Mouse (Mus musculus): ENCODE data around the gene Cntn4. TPM values are rescaled to one million over a fixed set of nuclear protein-coding genes. Genes with fewer than 3 reads are reported as not detected.
A peak's percentile ranks its signal among the peaks of the same experiment; 100 is the strongest.

Gene Cntn4
- polyA plus RNA-seq, 1 experiment from 2014 or later = 4.4 TPM

DNA sequence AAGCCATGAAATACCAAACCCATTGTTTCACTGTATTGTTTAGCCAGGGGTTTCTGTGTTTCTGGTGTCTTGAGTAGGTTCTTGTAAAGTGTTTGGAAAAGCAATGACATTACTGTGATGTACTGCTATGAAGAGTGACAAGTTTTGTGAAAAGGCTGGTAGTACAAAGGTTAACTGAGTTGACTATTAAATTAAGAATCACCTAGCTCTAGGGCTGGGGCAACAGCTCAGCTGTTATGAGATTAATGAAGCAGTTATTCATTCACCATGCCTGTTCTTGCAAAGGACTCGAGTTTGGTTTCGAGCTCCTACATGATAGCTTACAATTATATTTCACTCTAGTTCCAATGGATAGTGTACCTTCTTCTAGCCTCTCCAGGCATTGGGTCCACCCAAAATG lies 371.4 kb downstream of the Cntn4 start:
- no peak overlapping the region for H3K4me3 ChIP-seq (ENCODE audit: low read length)
- H3K9me3 ChIP-seq (ENCODE audit: low read length) = no peaks in the 10 kb centered on the region
- no peaks in the 10 kb centered on the region for H3K4me1 ChIP-seq (ENCODE audit: insufficient read depth, low read length)
- ATAC-seq (ENCODE audit: low FRiP score, low TSS enrichment) = peak; percentile 74
- no peaks in the 10 kb centered on the region for H3K27me3 ChIP-seq (ENCODE audit: insufficient read depth, low read length)
- H3K9ac ChIP-seq (replicated peaks; ENCODE audit: low read length) = no peak overlapping the region
- WGBS = 60% methylated on average over 2 of the region's 2 CpGs
- H3K36me3 ChIP-seq (ENCODE audit: insufficient read depth, low read length) = no peaks in the 10 kb centered on the region
- H3K4me2 ChIP-seq (replicated peaks; ENCODE audit: low read depth, low read length) = no peak overlapping the region
- no peak overlapping the region for H3K27ac ChIP-seq (ENCODE audit: low read length)

- H3K4me3 ChIP-seq (ENCODE audit: low read length) = no peak overlapping the region
- no peak overlapping the region for H3K4me2 ChIP-seq (replicated peaks; ENCODE audit: low read depth, low read length)
- H3K9me3 ChIP-seq (ENCODE audit: low read length) = no peaks in the 10 kb centered on the region
- no peaks in the 10 kb centered on the region for H3K27me3 ChIP-seq (ENCODE audit: insufficient read depth, low read length)
- no peaks in the 10 kb centered on the region for H3K36me3 ChIP-seq (ENCODE audit: insufficient read depth, low read length)
- no peak overlapping the region for H3K27ac ChIP-seq (ENCODE audit: low read length)
- no peaks in the 10 kb centered on the region for H3K4me1 ChIP-seq (ENCODE audit: insufficient read depth, low read length)
- 51% methylated on average over 1 of the region's 1 CpGs for WGBS
- H3K9ac ChIP-seq (replicated peaks; ENCODE audit: low read length) = no peak overlapping the region
- no peak for ATAC-seq (ENCODE audit: low FRiP score, low TSS enrichment)
Measured at GRCm38 (mm10) chr6:106056123-106056522, 378.7 kb downstream of the Cntn4 start.

GRCm38 (mm10) chr6:106078071-106078603 lies 400.7 kb downstream of the Cntn4 start:
- no peak overlapping the region for H3K27ac ChIP-seq (ENCODE audit: low read length)
- no peak overlapping the region for H3K4me3 ChIP-seq (ENCODE audit: low read length)
- no peaks in the 10 kb centered on the region for H3K4me1 ChIP-seq (ENCODE audit: insufficient read depth, low read length)
- no peak for ATAC-seq (ENCODE audit: low FRiP score, low TSS enrichment)
- no peaks in the 10 kb centered on the region for H3K27me3 ChIP-seq (ENCODE audit: insufficient read depth, low read length)
- no peak overlapping the region for H3K4me2 ChIP-seq (replicated peaks; ENCODE audit: low read depth, low read length)
- 66% methylated on average over 4 of the region's 4 CpGs for WGBS
- H3K36me3 ChIP-seq (ENCODE audit: insufficient read depth, low read length) = no peaks in the 10 kb centered on the region
- no peaks in the 10 kb centered on the region for H3K9me3 ChIP-seq (ENCODE audit: low read length)
- no peak overlapping the region for H3K9ac ChIP-seq (replicated peaks; ENCODE audit: low read length)

- ATAC-seq (ENCODE audit: low FRiP score, low TSS enrichment) = no peak
- no peaks in the 10 kb centered on the region for H3K36me3 ChIP-seq (ENCODE audit: insufficient read depth, low read length)
- no peak overlapping the region for H3K4me2 ChIP-seq (replicated peaks; ENCODE audit: low read depth, low read length)
- H3K4me1 ChIP-seq (ENCODE audit: insufficient read depth, low read length) = no peaks in the 10 kb centered on the region
- no peak overlapping the region for H3K9ac ChIP-seq (replicated peaks; ENCODE audit: low read length)
- no peaks in the 10 kb centered on the region for H3K27me3 ChIP-seq (ENCODE audit: insufficient read depth, low read length)
- no peak overlapping the region for H3K4me3 ChIP-seq (ENCODE audit: low read length)
- no peaks in the 10 kb centered on the region for H3K9me3 ChIP-seq (ENCODE audit: low read length)
- no peak overlapping the region for H3K27ac ChIP-seq (ENCODE audit: low read length)
Measured at GRCm38 (mm10) chr6:106078629-106079028, 401.2 kb downstream of the Cntn4 start.

GRCm38 (mm10) chr6:106097856-106098255 lies 420.4 kb downstream of the Cntn4 start:
- ATAC-seq (ENCODE audit: low FRiP score, low TSS enrichment) = no peak
- H3K27ac ChIP-seq (ENCODE audit: low read length) = no peak overlapping the region
- no peak overlapping the region for H3K4me3 ChIP-seq (ENCODE audit: low read length)
- no peaks in the 10 kb centered on the region for H3K27me3 ChIP-seq (ENCODE audit: insufficient read depth, low read length)
- no peak overlapping the region for H3K9ac ChIP-seq (replicated peaks; ENCODE audit: low read length)
- WGBS = 65% methylated on average over 4 of the region's 4 CpGs
- no peak overlapping the region for H3K4me2 ChIP-seq (replicated peaks; ENCODE audit: low read depth, low read length)
- H3K4me1 ChIP-seq (ENCODE audit: insufficient read depth, low read length) = no peaks in the 10 kb centered on the region
- no peaks in the 10 kb centered on the region for H3K9me3 ChIP-seq (ENCODE audit: low read length)
- H3K36me3 ChIP-seq (ENCODE audit: insufficient read depth, low read length) = no peaks in the 10 kb centered on the region

GRCm38 (mm10) chr6:106118523-106119081 lies 441.1 kb downstream of the Cntn4 start:
- WGBS = 19% methylated on average over 15 of the region's 15 CpGs
- 0 out of 2 replicates have a peak overlapping the region, but pooled peaks have one; percentile 31 for H3K9ac ChIP-seq (replicated peaks; ENCODE audit: low read length)

GRCm38 (mm10) chr6:106153530-106153929 lies 476.1 kb downstream of the Cntn4 start:
- Histone ChIP-seq H3K9ac (replicated peaks; ENCODE audit: low read length) (no peak overlapping the region), H3K27ac (ENCODE audit: low read length) (no peak overlapping the region), H3K4me1 (ENCODE audit: insufficient read depth, low read length) (no peaks in the 10 kb centered on the region), H3K4me3 (ENCODE audit: low read length) (no peak overlapping the region), H3K27me3 (ENCODE audit: insufficient read depth, low read length) (no peaks in the 10 kb centered on the region), H3K9me3 (ENCODE audit: low read length) (no peaks in the 10 kb centered on the region), H3K4me2 (replicated peaks; ENCODE audit: low read depth, low read length) (no peak overlapping the region), H3K36me3 (ENCODE audit: insufficient read depth, low read length) (no peaks in the 10 kb centered on the region)
- ATAC-seq (ENCODE audit: low FRiP score, low TSS enrichment) = no peak
- WGBS = 42% methylated on average over 2 of the region's 2 CpGs

More at GRCm38 (mm10) chr6:106118523-106119081, 441.1 kb downstream of the Cntn4 start:
- Histone ChIP-seq H3K27ac (ENCODE audit: low read length) (no peak overlapping the region), H3K4me2 (replicated peaks; ENCODE audit: low read depth, low read length) (peak overlapping the region; percentile 50), H3K4me3 (ENCODE audit: low read length) (peak overlapping the region; percentile 21), H3K4me1 (ENCODE audit: insufficient read depth, low read length) (no peaks in the 10 kb centered on the region), H3K27me3 (ENCODE audit: insufficient read depth, low read length) (no peaks in the 10 kb centered on the region), H3K36me3 (ENCODE audit: insufficient read depth, low read length) (no peaks in the 10 kb centered on the region), H3K9me3 (ENCODE audit: low read length) (no peaks in the 10 kb centered on the region)
- ATAC-seq (ENCODE audit: low FRiP score, low TSS enrichment) = peak; percentile 82; the same call in 1 of the 2 replicates

- H3K4me3 ChIP-seq (ENCODE audit: low read length) = no peak overlapping the region
- H3K9ac ChIP-seq (replicated peaks; ENCODE audit: low read length) = no peak overlapping the region
- 88% methylated on average over 3 of the region's 3 CpGs for WGBS
- no peak overlapping the region for H3K27ac ChIP-seq (ENCODE audit: low read length)
- no peaks in the 10 kb centered on the region for H3K9me3 ChIP-seq (ENCODE audit: low read length)
- H3K27me3 ChIP-seq (ENCODE audit: insufficient read depth, low read length) = no peaks in the 10 kb centered on the region
- no peaks in the 10 kb centered on the region for H3K36me3 ChIP-seq (ENCODE audit: insufficient read depth, low read length)
- no peak for ATAC-seq (ENCODE audit: low FRiP score, low TSS enrichment)
- H3K4me2 ChIP-seq (replicated peaks; ENCODE audit: low read depth, low read length) = no peak overlapping the region
- H3K4me1 ChIP-seq (ENCODE audit: insufficient read depth, low read length) = no peaks in the 10 kb centered on the region
Measured at GRCm38 (mm10) chr6:106155362-106155761, 477.9 kb downstream of the Cntn4 start.

- WGBS = 92% methylated on average over 5 of the region's 5 CpGs
- Histone ChIP-seq H3K4me2 (replicated peaks; ENCODE audit: low read depth, low read length) (no peak overlapping the region), H3K4me3 (ENCODE audit: low read length) (no peak overlapping the region), H3K9ac (replicated peaks; ENCODE audit: low read length) (no peak overlapping the region), H3K27ac (ENCODE audit: low read length) (no peak overlapping the region), H3K9me3 (ENCODE audit: low read length) (no peaks in the 10 kb centered on the region), H3K4me1 (ENCODE audit: insufficient read depth, low read length) (no peaks in the 10 kb centered on the region), H3K36me3 (ENCODE audit: insufficient read depth, low read length) (no peaks in the 10 kb centered on the region), H3K27me3 (ENCODE audit: insufficient read depth, low read length) (no peaks in the 10 kb centered on the region)
- ATAC-seq (ENCODE audit: low FRiP score, low TSS enrichment) = no peak
Measured at GRCm38 (mm10) chr6:106177546-106177945, 500.1 kb downstream of the Cntn4 start.

GRCm38 (mm10) chr6:106181596-106181995 lies 504.1 kb downstream of the Cntn4 start:
- no peak overlapping the region for H3K9ac ChIP-seq (replicated peaks; ENCODE audit: low read length)
- H3K27me3 ChIP-seq (ENCODE audit: insufficient read depth, low read length) = no peaks in the 10 kb centered on the region
- no peak for ATAC-seq (ENCODE audit: low FRiP score, low TSS enrichment)
- H3K4me3 ChIP-seq (ENCODE audit: low read length) = no peak overlapping the region
- no peaks in the 10 kb centered on the region for H3K4me1 ChIP-seq (ENCODE audit: insufficient read depth, low read length)
- no peak overlapping the region for H3K4me2 ChIP-seq (replicated peaks; ENCODE audit: low read depth, low read length)
- no peak overlapping the region for H3K27ac ChIP-seq (ENCODE audit: low read length)
- no peaks in the 10 kb centered on the region for H3K36me3 ChIP-seq (ENCODE audit: insufficient read depth, low read length)
- no peaks in the 10 kb centered on the region for H3K9me3 ChIP-seq (ENCODE audit: low read length)
- WGBS = 88% methylated on average over 2 of the region's 2 CpGs
